Mouse (Mus musculus): ENCODE measurements around the gene Map3k11. TPM values are rescaled to one million over a fixed set of nuclear protein-coding genes. Genes with fewer than 3 reads are reported as not detected.
A peak's percentile ranks its signal among the peaks of the same experiment; 100 is the strongest.

The Map3k11 gene
- total RNA-seq, 2 experiments from 2014 or later = 18.8 to 22.4 TPM

DNA sequence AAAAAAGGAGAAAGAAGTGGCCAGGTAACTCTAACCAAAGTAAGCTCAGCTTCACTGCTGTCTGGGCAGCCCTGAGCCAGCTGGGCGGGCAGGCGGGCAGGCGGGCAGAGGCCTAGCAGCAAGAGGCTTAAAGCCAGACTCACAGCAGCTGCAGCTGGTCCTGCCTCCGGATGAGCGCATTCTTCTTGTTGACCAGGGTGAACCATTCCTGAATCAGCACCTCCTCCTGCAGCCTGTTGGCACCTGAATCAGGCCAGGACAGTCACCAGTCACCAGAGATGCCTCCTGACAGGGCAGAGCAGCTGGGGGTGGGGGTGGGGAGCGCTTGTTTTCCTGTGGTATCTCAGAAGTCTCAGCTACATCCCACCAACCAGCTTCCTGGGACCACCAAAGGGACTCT, 21.5 kb downstream of the Map3k11 start:
- DNase-seq (ENCODE audit: low spot score in 2 of 2) = no peak

- DNase-seq (ENCODE audit: low spot score in 2 of 2) = no peak
Observed at GRCm38 (mm10) chr19:5710581-5710980, 22.0 kb downstream of the Map3k11 start.

DNA sequence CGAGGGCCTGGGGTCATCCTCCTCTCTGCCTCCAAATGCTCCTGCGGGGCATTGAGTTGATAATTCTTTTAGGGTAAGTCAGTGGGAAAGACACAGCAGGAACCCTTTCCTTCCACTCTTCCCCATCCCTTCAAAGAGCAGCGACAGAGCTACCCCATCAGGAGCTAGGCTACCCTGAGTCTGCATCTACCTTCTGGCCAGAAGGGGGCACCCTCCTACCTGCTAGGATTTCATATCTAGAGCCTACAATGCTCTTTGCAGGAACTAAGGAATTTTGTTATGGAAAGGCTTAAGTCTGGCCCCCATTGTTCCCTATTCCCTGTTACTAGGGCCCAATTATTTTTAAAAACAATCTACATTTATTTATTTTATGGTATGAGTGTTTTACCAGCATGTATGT, 22.7 kb downstream of the Map3k11 start:
- peak; percentile 61 to 81 for DNase-seq (ENCODE audit: low spot score in 2 of 2)

DNA sequence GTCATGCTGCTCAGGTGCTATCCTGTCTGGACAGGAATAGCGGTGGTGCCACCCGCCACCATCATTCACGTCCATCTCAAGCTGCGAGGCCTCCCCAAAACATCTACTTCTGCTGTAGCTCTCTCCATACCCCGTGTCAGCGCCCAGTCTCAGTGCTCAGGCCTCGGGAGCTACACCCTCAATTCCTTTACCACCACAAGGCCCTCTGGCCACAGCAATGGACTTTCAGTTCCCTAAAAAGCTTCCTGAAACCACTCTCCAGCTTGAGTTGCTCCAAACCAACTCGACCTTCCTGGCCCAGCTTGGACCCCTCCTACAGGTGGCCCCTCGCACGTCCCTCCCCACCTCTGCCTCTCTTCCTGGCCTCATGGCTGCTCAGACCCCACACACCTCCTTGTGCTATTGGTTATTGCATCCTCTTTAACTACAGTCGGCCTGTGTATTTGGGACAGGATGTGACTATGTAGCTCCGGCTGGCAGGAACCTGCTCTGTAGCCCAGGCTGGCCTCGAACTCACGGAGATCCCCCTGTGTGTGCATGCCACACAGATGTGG, 23.4 kb downstream of the Map3k11 start:
- no peak for DNase-seq (ENCODE audit: low spot score in 2 of 2)

- no peak for DNase-seq (ENCODE audit: low spot score in 2 of 2)
Observed at GRCm38 (mm10) chr19:5713255-5713654, 24.7 kb downstream of the Map3k11 start.

GRCm38 (mm10) chr19:5713730-5714129, 25.2 kb downstream of the Map3k11 start:
- no peak for DNase-seq (ENCODE audit: low spot score in 2 of 2)

DNA sequence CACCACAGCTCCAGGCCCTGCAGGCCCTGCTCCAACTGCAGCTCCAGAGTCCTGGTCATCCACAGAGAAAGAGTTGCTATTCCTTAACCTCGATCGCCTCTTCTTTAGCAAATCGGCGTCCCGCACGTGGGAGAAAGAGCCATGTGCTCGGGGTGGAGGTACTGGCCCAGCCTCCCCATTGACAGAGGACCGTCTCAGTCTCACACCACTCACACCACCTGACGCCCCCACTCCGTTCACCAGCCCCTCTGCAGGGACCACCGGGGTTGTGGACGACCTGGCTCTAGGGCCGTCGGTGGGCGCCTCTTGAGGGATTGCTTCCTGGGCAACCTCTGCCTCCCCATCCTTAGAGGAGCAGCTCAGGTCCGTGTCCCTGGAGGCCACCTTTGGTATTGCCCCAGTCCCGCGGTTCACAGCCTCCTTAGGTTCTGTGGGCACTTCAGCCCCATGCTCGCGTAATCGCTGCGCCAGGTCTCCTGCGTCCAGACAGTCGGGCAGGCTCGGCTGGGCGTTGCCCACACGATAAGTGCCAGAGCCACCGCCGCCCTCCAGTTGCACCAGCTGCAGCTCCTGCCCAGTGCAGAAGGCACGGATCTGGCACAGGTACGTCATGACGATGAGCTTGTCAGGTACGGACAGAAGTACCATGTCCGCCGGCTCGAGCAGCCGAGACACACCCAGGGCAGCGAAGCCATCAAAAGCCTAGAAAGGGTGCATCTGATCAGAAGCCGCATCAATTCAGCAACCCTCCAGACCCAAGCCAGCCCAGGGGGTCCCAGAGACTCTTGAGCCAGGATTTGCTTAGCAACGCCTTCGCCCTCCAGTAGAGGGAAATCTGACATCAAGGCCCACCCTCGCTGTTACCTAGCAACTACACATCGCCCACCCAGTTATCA, 27.5 kb downstream of the Map3k11 start:
- peak in 1 of 2 experiments; percentile 34 for DNase-seq (ENCODE audit: low spot score in 2 of 2)

GRCm38 (mm10) chr19:5716955-5717354, 28.4 kb downstream of the Map3k11 start:
- no peak for DNase-seq (ENCODE audit: low spot score in 2 of 2)

DNA sequence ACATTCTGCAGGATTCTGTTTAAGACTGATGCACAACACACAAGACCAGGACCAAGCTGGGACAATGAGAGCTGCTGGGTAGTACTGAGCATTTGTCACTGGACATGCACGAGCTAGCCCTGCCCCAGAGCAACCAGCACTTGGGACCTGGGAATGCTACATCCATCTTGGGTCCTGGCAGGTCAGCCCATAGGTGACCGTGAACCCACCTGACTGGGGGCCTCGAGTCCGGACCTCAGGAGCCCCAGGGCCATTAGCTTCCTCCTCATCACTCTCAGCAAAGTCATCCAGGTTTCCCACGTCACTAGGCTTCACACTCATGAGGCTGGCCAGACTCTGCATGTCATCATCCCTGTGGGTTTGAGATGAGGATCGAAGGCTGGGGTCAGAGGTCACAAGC, 32.7 kb downstream of the Map3k11 start:
- DNase-seq (ENCODE audit: low spot score in 2 of 2) = no peak

DNA sequence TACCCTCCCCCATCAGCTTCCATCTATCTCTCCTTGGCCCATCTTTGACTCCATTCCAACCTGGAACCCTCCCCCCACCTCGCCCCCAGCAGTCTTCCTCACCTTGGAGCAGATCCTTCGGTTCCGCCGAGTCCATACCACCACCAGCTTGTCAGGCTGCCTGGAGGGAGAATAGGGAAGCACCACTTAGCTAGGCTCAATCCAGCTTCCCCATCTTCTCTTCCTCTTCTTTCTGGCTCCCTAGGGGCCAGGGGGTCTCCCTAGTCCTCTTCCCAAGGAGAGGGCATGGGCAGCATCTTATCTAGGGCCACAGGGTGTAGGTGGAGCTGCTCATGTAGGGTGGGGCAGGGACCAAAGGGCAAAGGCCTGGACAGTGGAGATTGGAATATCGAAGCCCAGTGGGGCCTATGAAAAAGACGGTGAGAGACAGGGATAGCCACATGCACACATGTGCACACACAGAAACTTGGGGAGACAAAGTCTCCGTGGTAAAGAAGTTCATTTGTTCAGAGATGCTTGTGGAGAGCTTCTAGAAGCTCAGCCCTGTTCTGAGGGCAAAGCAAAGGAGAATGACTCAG, 34.4 kb downstream of the Map3k11 start:
- DNase-seq (ENCODE audit: low spot score in 2 of 2) = no peak

DNA sequence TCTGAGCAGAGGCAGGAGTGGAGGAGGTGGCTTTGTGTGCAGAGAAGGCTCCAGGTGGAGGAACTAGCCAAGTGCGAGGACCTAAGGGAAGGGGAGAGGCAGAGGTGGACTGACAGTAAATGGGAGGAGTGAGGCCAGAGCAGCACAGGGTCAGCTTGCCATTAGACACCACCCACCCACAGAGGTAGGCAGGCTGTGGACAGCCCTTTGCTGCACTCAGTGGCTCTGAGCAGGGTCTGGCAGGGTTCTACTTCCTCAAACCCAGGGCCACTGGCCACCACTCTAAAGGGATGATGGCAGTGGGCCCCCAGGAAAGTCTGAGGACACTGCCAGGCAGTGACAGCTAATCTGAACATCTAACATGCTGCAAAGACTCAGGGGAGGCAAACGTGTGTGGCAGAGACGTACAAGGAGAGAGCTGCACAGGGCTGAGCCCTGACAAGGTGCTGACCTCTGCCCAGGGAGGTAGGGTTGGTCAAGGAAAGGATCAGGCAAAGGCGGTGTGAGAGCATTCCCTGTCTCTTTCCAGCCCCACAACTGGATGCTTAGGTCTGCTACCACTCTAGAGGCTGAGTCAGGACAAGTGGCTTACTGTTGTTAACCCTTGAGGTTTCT, 35.5 kb downstream of the Map3k11 start:
- no peak for DNase-seq (ENCODE audit: low spot score in 2 of 2)

GRCm38 (mm10) chr19:5724549-5724941, 36.0 kb downstream of the Map3k11 start:
- no peak for DNase-seq (ENCODE audit: low spot score in 2 of 2)

DNA sequence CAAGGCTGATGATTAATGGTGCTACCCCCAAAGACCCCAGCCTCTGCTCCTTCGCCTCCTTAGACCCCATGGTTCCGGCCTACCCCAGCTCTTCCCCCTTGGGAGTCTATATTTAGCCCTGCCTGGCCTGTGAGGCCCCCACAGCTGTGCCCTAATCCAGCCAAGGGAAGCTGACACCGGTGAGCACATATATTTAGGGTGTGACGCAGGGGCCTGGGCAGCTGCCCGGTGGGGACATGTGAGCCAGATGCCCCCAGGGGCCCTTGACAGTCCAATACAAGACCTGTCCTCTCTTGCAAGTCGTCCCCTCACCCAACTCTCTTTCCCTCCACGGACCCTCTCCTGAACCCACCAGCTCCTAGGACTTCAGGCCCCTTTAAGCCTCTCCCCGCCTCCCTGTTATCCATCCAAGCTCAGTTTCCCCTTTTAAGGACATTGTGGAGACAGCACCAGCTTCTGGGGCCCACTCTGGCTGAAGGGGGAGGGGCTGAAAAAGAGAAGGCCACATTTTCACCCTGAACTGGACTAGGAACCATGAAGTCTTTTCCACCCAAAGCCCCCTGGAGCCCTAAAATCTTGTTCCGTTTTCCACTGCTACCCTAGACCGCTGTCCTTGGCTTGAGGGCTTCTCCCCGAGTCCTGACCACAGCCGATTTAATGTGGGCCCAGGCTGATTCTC, 36.6 kb downstream of the Map3k11 start:
- no peak for DNase-seq (ENCODE audit: low spot score in 2 of 2)

- no peak for DNase-seq (ENCODE audit: low spot score in 2 of 2)
Observed at GRCm38 (mm10) chr19:5725767-5726515, 37.4 kb downstream of the Map3k11 start, which contains the start of gene Ehbp1l1. Gene Ehbp1l1 (minus strand): TSS chr19:5726317.

- no peak for DNase-seq (ENCODE audit: low spot score in 2 of 2)
Observed at GRCm38 (mm10) chr19:5726961-5727578, 38.5 kb downstream of the Map3k11 start.

DNA sequence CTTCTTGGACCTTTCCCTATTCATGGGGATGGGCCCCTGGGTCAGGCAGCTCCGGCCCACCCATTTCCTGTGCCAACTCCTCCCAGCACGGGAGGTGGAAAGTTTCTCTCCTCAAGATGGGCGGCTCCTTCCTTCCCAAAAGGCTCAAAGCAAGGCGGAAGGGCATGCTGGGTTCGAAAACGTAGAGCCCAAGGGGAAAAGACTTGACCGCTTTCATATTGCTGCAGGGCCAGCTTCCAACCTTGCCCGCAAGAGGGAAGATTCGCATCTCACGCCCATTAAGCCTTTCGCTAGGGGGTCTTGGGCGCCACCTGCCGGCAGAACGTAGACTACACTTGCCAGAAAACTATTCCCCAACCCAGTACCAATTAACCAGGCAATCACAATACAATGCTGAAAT, 39.2 kb downstream of the Map3k11 start:
- DNase-seq (ENCODE audit: low spot score in 2 of 2) = peak; percentile 83 to 91

- peak; percentile 57 to 62 for DNase-seq (ENCODE audit: low spot score in 2 of 2)
Observed at GRCm38 (mm10) chr19:5728631-5729443, 40.3 kb downstream of the Map3k11 start.

DNA sequence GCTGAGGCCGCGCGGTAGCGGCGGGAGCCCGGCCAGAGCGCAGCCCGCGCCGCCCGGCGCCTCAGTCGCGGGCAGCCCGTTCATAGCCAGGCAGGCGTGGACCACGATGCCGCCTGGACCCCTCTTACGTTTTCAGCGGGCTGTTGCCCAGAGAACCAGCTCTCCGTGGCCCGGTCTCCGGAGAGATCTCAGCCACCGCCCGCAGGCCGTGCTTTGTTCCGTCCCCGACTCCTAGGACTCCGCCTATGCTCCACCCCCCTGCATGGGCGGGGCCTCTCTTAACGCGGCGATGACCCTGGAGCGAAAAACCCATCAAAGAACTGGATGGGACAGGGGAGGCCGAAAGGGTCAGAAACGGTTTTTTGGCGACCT, 40.9 kb downstream of the Map3k11 start, which contains the start of gene Fam89b:
Fam89b (minus strand) TSS at position 210 of the 372 bp plus-strand sequence.
- peak; percentile 83 to 86 for DNase-seq (ENCODE audit: low spot score in 2 of 2)

Data from left cerebral cortex, adult 18-20 months (tissue).